Mouse (Mus musculus): ENCODE data around the gene Cacna2d2. TPM values are rescaled to one million over a fixed set of nuclear protein-coding genes. Genes with fewer than 3 reads are reported as not detected.

Gene Cacna2d2
- 1.8 and 2.8 TPM in 2 replicates for polyA plus RNA-seq (2014; fragmentation: Nextera tagmentation; extraction: Ambion mirVana)

GRCm38 (mm10) chr9:107399491-107399971 lies at the start of gene Cacna2d2:
Gene Cacna2d2, plus strand, starts transcription at chr9:107399612.
- WGBS, result under 1% methylated on average over 42 of the region's 54 CpGs
- H3K4me1 ChIP-seq (replicated peaks; ENCODE audit: control insufficient read depth, insufficient read depth, low read length), result peaks cover 12% of the 10 kb centered on the region; the same call in 1 of the 2 replicates

GRCm38 (mm10) chr9:107354826-107355225 lies 44.6 kb upstream of the Cacna2d2 start:
- H3K9ac ChIP-seq (ENCODE audit: low read length), result no peak overlapping the region
- ATAC-seq (replicated peaks; ENCODE audit: low FRiP score) (no peak), DNase-seq (ENCODE audit: low spot score) (no peak)
- H3K4me2 ChIP-seq (ENCODE audit: low read depth, low read length, severe bottlenecking), result no peak overlapping the region
- no peak overlapping the region for H3K4me3 ChIP-seq (ENCODE audit: low read depth, low read length)
- no peak overlapping the region for H3K27ac ChIP-seq (ENCODE audit: low read depth, low read length)
- H3K36me3 ChIP-seq (ENCODE audit: control insufficient read depth, insufficient read depth, low read length), result no peaks in the 10 kb centered on the region
- no peaks in the 10 kb centered on the region for H3K9me3 ChIP-seq (ENCODE audit: control insufficient read depth, low read length)
- no peaks in the 10 kb centered on the region for H3K4me1 ChIP-seq (replicated peaks; ENCODE audit: control insufficient read depth, insufficient read depth, low read length)
- no peaks in the 10 kb centered on the region for H3K27me3 ChIP-seq (ENCODE audit: control insufficient read depth, insufficient read depth, low read length)
- WGBS, result 64% methylated on average over 1 of the region's 1 CpGs

More at GRCm38 (mm10) chr9:107399491-107399971, at the start of gene Cacna2d2:
- Histone ChIP-seq H3K36me3 (ENCODE audit: control insufficient read depth, insufficient read depth, low read length) (no peaks in the 10 kb centered on the region), H3K4me3 (ENCODE audit: low read depth, low read length) (peak within 1 kb of the TSS; percentile 81), H3K27ac (ENCODE audit: low read depth, low read length) (no peak within 1 kb of the TSS), H3K4me2 (ENCODE audit: low read depth, low read length, severe bottlenecking) (peak within 1 kb of the TSS; percentile 99), H3K27me3 (ENCODE audit: control insufficient read depth, insufficient read depth, low read length) (peaks cover 19% of the 10 kb centered on the region), H3K9me3 (ENCODE audit: control insufficient read depth, low read length) (no peaks in the 10 kb centered on the region), H3K9ac (ENCODE audit: low read length) (peak within 1 kb of the TSS; percentile 81)
- DNase-seq (ENCODE audit: low spot score) (peak; percentile 89), ATAC-seq (replicated peaks; ENCODE audit: low FRiP score) (peak; percentile 77)

- peaks cover 4% of the 10 kb centered on the region; the same call in 1 of the 2 replicates for H3K4me1 ChIP-seq (replicated peaks; ENCODE audit: control insufficient read depth, insufficient read depth, low read length)
- ATAC-seq (replicated peaks; ENCODE audit: low FRiP score) (peak; percentile 39; the same call in 1 of the 2 replicates), DNase-seq (ENCODE audit: low spot score) (peak; percentile 76)
- no peak overlapping the region for H3K27ac ChIP-seq (ENCODE audit: low read depth, low read length)
- WGBS, result 48% methylated on average over 7 of the region's 7 CpGs
- no peak overlapping the region for H3K4me3 ChIP-seq (ENCODE audit: low read depth, low read length)
- H3K9me3 ChIP-seq (ENCODE audit: control insufficient read depth, low read length), result no peaks in the 10 kb centered on the region
- H3K36me3 ChIP-seq (ENCODE audit: control insufficient read depth, insufficient read depth, low read length), result no peaks in the 10 kb centered on the region
- H3K27me3 ChIP-seq (ENCODE audit: control insufficient read depth, insufficient read depth, low read length), result no peaks in the 10 kb centered on the region
- no peak overlapping the region for H3K4me2 ChIP-seq (ENCODE audit: low read depth, low read length, severe bottlenecking)
- no peak overlapping the region for H3K9ac ChIP-seq (ENCODE audit: low read length)
Measured at GRCm38 (mm10) chr9:107355870-107356765, 43.3 kb upstream of the Cacna2d2 start.

- H3K9me3 ChIP-seq (ENCODE audit: control insufficient read depth, low read length), result no peaks in the 10 kb centered on the region
Measured at GRCm38 (mm10) chr9:107357651-107358050, 41.8 kb upstream of the Cacna2d2 start.

GRCm38 (mm10) chr9:107360989-107361388 lies 38.4 kb upstream of the Cacna2d2 start:
- ATAC-seq (replicated peaks; ENCODE audit: low FRiP score) (no peak), DNase-seq (ENCODE audit: low spot score) (no peak)
- Histone ChIP-seq H3K4me1 (replicated peaks; ENCODE audit: control insufficient read depth, insufficient read depth, low read length) (peaks cover 5% of the 10 kb centered on the region; the same call in 1 of the 2 replicates), H3K4me3 (ENCODE audit: low read depth, low read length) (no peak overlapping the region), H3K27ac (ENCODE audit: low read depth, low read length) (no peak overlapping the region), H3K9ac (ENCODE audit: low read length) (no peak overlapping the region), H3K27me3 (ENCODE audit: control insufficient read depth, insufficient read depth, low read length) (no peaks in the 10 kb centered on the region), H3K9me3 (ENCODE audit: control insufficient read depth, low read length) (no peaks in the 10 kb centered on the region), H3K4me2 (ENCODE audit: low read depth, low read length, severe bottlenecking) (no peak overlapping the region), H3K36me3 (ENCODE audit: control insufficient read depth, insufficient read depth, low read length) (no peaks in the 10 kb centered on the region)
- WGBS, result 25% methylated on average over 3 of the region's 3 CpGs

More at GRCm38 (mm10) chr9:107357651-107358050, 41.8 kb upstream of the Cacna2d2 start:
- 20% methylated on average over 5 of the region's 5 CpGs for WGBS
- Histone ChIP-seq H3K27ac (ENCODE audit: low read depth, low read length) (no peak overlapping the region), H3K4me1 (replicated peaks; ENCODE audit: control insufficient read depth, insufficient read depth, low read length) (peaks cover 5% of the 10 kb centered on the region; the same call in 1 of the 2 replicates), H3K4me3 (ENCODE audit: low read depth, low read length) (no peak overlapping the region), H3K4me2 (ENCODE audit: low read depth, low read length, severe bottlenecking) (no peak overlapping the region), H3K36me3 (ENCODE audit: control insufficient read depth, insufficient read depth, low read length) (no peaks in the 10 kb centered on the region), H3K9ac (ENCODE audit: low read length) (no peak overlapping the region), H3K27me3 (ENCODE audit: control insufficient read depth, insufficient read depth, low read length) (no peaks in the 10 kb centered on the region)
- DNase-seq (ENCODE audit: low spot score), result peak; percentile 91
- ATAC-seq (replicated peaks; ENCODE audit: low FRiP score), result peak; percentile 55

- H3K9ac ChIP-seq (ENCODE audit: low read length), result no peak overlapping the region
- DNase-seq (ENCODE audit: low spot score) (peak; percentile 78), ATAC-seq (replicated peaks; ENCODE audit: low FRiP score) (no peak)
- no peaks in the 10 kb centered on the region for H3K27me3 ChIP-seq (ENCODE audit: control insufficient read depth, insufficient read depth, low read length)
- H3K36me3 ChIP-seq (ENCODE audit: control insufficient read depth, insufficient read depth, low read length), result no peaks in the 10 kb centered on the region
- no peak overlapping the region for H3K4me3 ChIP-seq (ENCODE audit: low read depth, low read length)
- 19% methylated on average over 3 of the region's 3 CpGs for WGBS
- H3K4me1 ChIP-seq (replicated peaks; ENCODE audit: control insufficient read depth, insufficient read depth, low read length), result no peaks in the 10 kb centered on the region
- no peaks in the 10 kb centered on the region for H3K9me3 ChIP-seq (ENCODE audit: control insufficient read depth, low read length)
- H3K27ac ChIP-seq (ENCODE audit: low read depth, low read length), result no peak overlapping the region
- no peak overlapping the region for H3K4me2 ChIP-seq (ENCODE audit: low read depth, low read length, severe bottlenecking)
Measured at GRCm38 (mm10) chr9:107366644-107367043, 32.8 kb upstream of the Cacna2d2 start.

GRCm38 (mm10) chr9:107368302-107368701 lies 31.1 kb upstream of the Cacna2d2 start:
- ATAC-seq (replicated peaks; ENCODE audit: low FRiP score), result no peak
- 85% methylated on average over 1 of the region's 1 CpGs for WGBS
- Histone ChIP-seq H3K27ac (ENCODE audit: low read depth, low read length) (no peak overlapping the region), H3K4me2 (ENCODE audit: low read depth, low read length, severe bottlenecking) (no peak overlapping the region), H3K9ac (ENCODE audit: low read length) (no peak overlapping the region), H3K4me1 (replicated peaks; ENCODE audit: control insufficient read depth, insufficient read depth, low read length) (no peaks in the 10 kb centered on the region), H3K9me3 (ENCODE audit: control insufficient read depth, low read length) (no peaks in the 10 kb centered on the region), H3K36me3 (ENCODE audit: control insufficient read depth, insufficient read depth, low read length) (no peaks in the 10 kb centered on the region), H3K4me3 (ENCODE audit: low read depth, low read length) (no peak overlapping the region), H3K27me3 (ENCODE audit: control insufficient read depth, insufficient read depth, low read length) (no peaks in the 10 kb centered on the region)
- no peak for DNase-seq (ENCODE audit: low spot score)

GRCm38 (mm10) chr9:107369270-107370105 lies 29.9 kb upstream of the Cacna2d2 start:
- Histone ChIP-seq H3K27ac (ENCODE audit: low read depth, low read length) (no peak overlapping the region), H3K9ac (ENCODE audit: low read length) (no peak overlapping the region), H3K4me2 (ENCODE audit: low read depth, low read length, severe bottlenecking) (no peak overlapping the region), H3K27me3 (ENCODE audit: control insufficient read depth, insufficient read depth, low read length) (no peaks in the 10 kb centered on the region), H3K36me3 (ENCODE audit: control insufficient read depth, insufficient read depth, low read length) (no peaks in the 10 kb centered on the region), H3K4me3 (ENCODE audit: low read depth, low read length) (no peak overlapping the region), H3K4me1 (replicated peaks; ENCODE audit: control insufficient read depth, insufficient read depth, low read length) (no peaks in the 10 kb centered on the region), H3K9me3 (ENCODE audit: control insufficient read depth, low read length) (no peaks in the 10 kb centered on the region)
- ATAC-seq (replicated peaks; ENCODE audit: low FRiP score) (no peak; the same call in 1 of the 2 replicates), DNase-seq (ENCODE audit: low spot score) (no peak)
- WGBS, result 37% methylated on average over 10 of the region's 10 CpGs
